Mouse (Mus musculus) heart, embryonic 11.5 days (tissue): ENCODE measurements around the gene Gm17334. TPM values are rescaled to one million over a fixed set of nuclear protein-coding genes. Genes with fewer than 3 reads are reported as not detected.

Experiments
- ATAC-seq: fragments of 200-750 bp; cut with Nextera tagmentation; replicated peaks from 2 replicates; pipeline ENCODE4 v1.8.0; 2017; ENCODE audit warnings: moderate library complexity; ENCODE audit not compliant: insufficient number of reproducible peaks, low FRiP score, low TSS enrichment
- H3K27ac ChIP-seq: fragments of 300-500 bp; sonication (generic); 2 replicates; pipeline ENCODE4 v1.5.1; 2014; ENCODE audit warnings: mild to moderate bottlenecking, low read depth, low read length
- H3K27me3 ChIP-seq: fragments of 300-500 bp; sonication (generic); 2 replicates; pipeline ENCODE4 v1.6.1; 2014; ENCODE audit warnings: mild to moderate bottlenecking, low read length, mixed read lengths; ENCODE audit not compliant: control insufficient read depth, insufficient read depth
- H3K36me3 ChIP-seq: fragments of 300-500 bp; sonication (generic); 2 replicates; pipeline ENCODE4 v1.6.1; 2014; ENCODE audit warnings: mild to moderate bottlenecking, low read length, moderate library complexity, mixed read lengths; ENCODE audit not compliant: control insufficient read depth, insufficient read depth
- H3K4me1 ChIP-seq: fragments of 300-500 bp; sonication (generic); 2 replicates; pipeline ENCODE4 v1.6.1; 2014; ENCODE audit warnings: low read length; ENCODE audit not compliant: control insufficient read depth, insufficient read depth
- H3K4me2 ChIP-seq: fragments of 300-500 bp; sonication (generic); 2 replicates; pipeline ENCODE4 v1.6.1; 2014; ENCODE audit warnings: mild to moderate bottlenecking, moderate library complexity
- H3K4me3 ChIP-seq: fragments of 300-500 bp; sonication (generic); 2 replicates; pipeline ENCODE4 v1.5.1; 2014; ENCODE audit warnings: low read depth, low read length
- H3K9ac ChIP-seq: fragments of 300-500 bp; sonication (generic); 2 replicates; pipeline ENCODE4 v1.6.1; 2014; ENCODE audit warnings: mild to moderate bottlenecking, low read depth, low read length, moderate library complexity
- H3K9me3 ChIP-seq: fragments of 300-500 bp; sonication (generic); replicated peaks from 2 replicates; pipeline ENCODE4 v1.6.1; 2016; ENCODE audit warnings: low read length; ENCODE audit not compliant: control insufficient read depth
- WGBS: fragments of 180-500 bp; shearing (Covaris S2); extraction: QIAGEN DNeasy Blood & Tissue Kit; methylation state at CpG from one replicate; pipeline ENCODE4 v1.1.7; 2014; ENCODE audit not compliant: insufficient replicate concordance; 5-methylcytosine and 5-hydroxymethylcytosine counted together
- polyA plus RNA-seq: library from polyadenylated mRNA; unstranded; fragments of >200 nt; fragmentation: Nextera tagmentation; extraction: Ambion mirVana; gene quantifications from 2 replicates; pipeline ENCODE4 v1.2.1, GENCODE M21; 2014

Gm17334 gene
- polyA plus RNA-seq, 1 experiment from 2014 or later: 0.24 TPM

- H3K9ac ChIP-seq: no peak overlapping the region
- H3K27me3 ChIP-seq: no peaks in the 10 kb centered on the region
- no peaks in the 10 kb centered on the region for H3K4me1 ChIP-seq
- no peak for ATAC-seq
- peaks cover 5% of the 10 kb centered on the region for H3K36me3 ChIP-seq
- H3K27ac ChIP-seq: no peak overlapping the region
- no peak overlapping the region for H3K4me3 ChIP-seq
- 72% methylated on average over 4 of the region's 4 CpGs for WGBS
- H3K9me3 ChIP-seq: no peaks in the 10 kb centered on the region
- no peak overlapping the region for H3K4me2 ChIP-seq
Observed at GRCm38 (mm10) chr11:53781201-53781775, 8.3 kb upstream of the Gm17334 start.

- H3K4me2 ChIP-seq: no peak overlapping the region
- WGBS: 42% methylated on average over 3 of the region's 3 CpGs
- no peaks in the 10 kb centered on the region for H3K9me3 ChIP-seq
- H3K27me3 ChIP-seq: no peaks in the 10 kb centered on the region
- ATAC-seq: no peak
- H3K27ac ChIP-seq: no peak overlapping the region
- H3K9ac ChIP-seq: no peak overlapping the region
- H3K4me1 ChIP-seq: no peaks in the 10 kb centered on the region
- H3K4me3 ChIP-seq: no peak overlapping the region
- H3K36me3 ChIP-seq: peaks cover 8% of the 10 kb centered on the region
Observed at GRCm38 (mm10) chr11:53780262-53780661, 7.3 kb upstream of the Gm17334 start.

- ATAC-seq: no peak
- no peak overlapping the region for H3K4me3 ChIP-seq
- no peak overlapping the region for H3K4me2 ChIP-seq
- H3K36me3 ChIP-seq: peaks cover 11% of the 10 kb centered on the region
- no peaks in the 10 kb centered on the region for H3K9me3 ChIP-seq
- no peak overlapping the region for H3K9ac ChIP-seq
- H3K27me3 ChIP-seq: no peaks in the 10 kb centered on the region
- 71% methylated on average over 2 of the region's 2 CpGs for WGBS
- H3K4me1 ChIP-seq: no peaks in the 10 kb centered on the region
- no peak overlapping the region for H3K27ac ChIP-seq
Observed at GRCm38 (mm10) chr11:53779808-53780207, 6.8 kb upstream of the Gm17334 start.

DNA sequence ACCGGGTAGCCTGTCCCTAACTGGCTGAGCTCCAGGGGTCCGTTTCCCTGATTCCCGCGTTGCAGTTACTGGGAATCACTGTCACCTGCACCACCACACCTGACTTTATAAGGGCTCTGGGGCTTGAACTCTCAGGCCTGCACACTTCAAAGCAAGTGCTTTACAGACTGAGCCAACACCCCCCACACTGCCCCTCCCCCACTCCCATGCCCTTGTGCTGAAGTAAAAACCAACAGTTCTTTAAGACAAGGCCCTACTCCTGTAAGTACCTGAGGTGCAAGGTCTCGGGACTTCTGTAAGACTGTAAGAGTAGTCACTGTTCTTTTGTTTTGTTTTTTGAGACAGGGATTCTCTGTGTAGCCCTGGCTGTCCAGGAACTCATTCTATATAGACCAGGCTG lies 5.5 kb upstream of the Gm17334 start:
- no peaks in the 10 kb centered on the region for H3K27me3 ChIP-seq
- WGBS: 79% methylated on average over 5 of the region's 5 CpGs
- no peak overlapping the region for H3K4me3 ChIP-seq
- H3K9me3 ChIP-seq: no peaks in the 10 kb centered on the region
- ATAC-seq: no peak
- peaks cover 13% of the 10 kb centered on the region for H3K36me3 ChIP-seq
- H3K4me2 ChIP-seq: no peak overlapping the region
- no peak overlapping the region for H3K27ac ChIP-seq
- H3K9ac ChIP-seq: no peak overlapping the region
- no peaks in the 10 kb centered on the region for H3K4me1 ChIP-seq

DNA sequence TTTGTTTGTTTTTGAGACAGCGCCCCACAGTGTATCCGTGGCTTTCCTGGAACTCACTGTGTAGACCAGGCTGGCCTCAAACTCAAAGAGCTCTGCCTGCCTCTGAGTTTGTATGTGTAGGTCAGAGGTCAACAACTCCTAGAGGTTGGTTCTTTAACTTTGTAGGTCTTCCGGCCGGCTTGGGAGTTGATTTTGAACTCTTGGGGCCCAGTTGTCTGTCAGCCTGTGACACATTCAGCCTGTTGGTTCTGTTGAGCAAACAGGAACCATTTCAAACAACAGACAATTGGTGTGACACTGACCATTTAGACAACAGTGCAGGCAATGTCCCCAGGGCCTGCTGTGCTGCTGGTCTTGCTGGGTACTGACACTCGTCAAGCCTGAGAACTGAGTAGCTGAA lies 4.7 kb upstream of the Gm17334 start:
- Histone ChIP-seq H3K4me2 (no peak overlapping the region), H3K9ac (no peak overlapping the region), H3K27me3 (no peaks in the 10 kb centered on the region), H3K4me3 (no peak overlapping the region), H3K36me3 (peaks cover 13% of the 10 kb centered on the region), H3K27ac (no peak overlapping the region), H3K9me3 (no peaks in the 10 kb centered on the region), H3K4me1 (no peaks in the 10 kb centered on the region)
- 59% methylated on average over 5 of the region's 5 CpGs for WGBS
- no peak for ATAC-seq

DNA sequence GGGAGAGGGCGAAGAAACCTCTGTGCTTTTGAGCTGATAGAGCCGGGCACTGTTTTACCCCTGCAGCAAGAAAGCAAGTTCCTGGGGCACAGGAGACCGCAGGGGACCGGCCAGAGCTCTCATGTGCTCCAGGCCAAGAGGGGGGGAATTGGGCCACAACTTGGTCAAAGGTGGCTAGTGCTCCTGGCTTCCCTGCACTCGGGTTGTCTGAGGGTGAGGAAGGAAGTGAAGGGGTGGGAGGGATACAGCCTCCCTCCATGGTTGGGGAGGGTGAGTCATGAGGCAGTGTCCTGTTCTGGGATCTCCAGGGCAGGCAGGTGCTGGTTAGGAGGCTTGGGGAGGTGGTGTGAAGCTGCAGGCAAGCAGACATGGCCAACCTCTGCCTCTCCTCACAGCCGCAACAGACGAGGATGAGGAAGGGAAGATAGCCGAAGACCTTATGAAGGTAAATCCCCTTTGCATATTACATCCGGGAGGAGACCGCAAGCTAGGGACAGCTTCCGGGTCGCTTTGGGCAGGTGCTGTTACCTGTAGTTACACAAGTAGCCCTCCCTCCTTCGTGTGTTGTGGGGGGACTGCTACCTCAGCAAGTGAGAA lies 1.8 kb upstream of the Gm17334 start:
- Histone ChIP-seq H3K4me2 (no peak overlapping the region), H3K4me3 (no peak overlapping the region), H3K9me3 (no peaks in the 10 kb centered on the region), H3K9ac (no peak overlapping the region), H3K27ac (no peak overlapping the region), H3K36me3 (peaks cover 13% of the 10 kb centered on the region), H3K4me1 (no peaks in the 10 kb centered on the region), H3K27me3 (no peaks in the 10 kb centered on the region)
- 79% methylated on average over 13 of the region's 13 CpGs for WGBS
- ATAC-seq: no peak

DNA sequence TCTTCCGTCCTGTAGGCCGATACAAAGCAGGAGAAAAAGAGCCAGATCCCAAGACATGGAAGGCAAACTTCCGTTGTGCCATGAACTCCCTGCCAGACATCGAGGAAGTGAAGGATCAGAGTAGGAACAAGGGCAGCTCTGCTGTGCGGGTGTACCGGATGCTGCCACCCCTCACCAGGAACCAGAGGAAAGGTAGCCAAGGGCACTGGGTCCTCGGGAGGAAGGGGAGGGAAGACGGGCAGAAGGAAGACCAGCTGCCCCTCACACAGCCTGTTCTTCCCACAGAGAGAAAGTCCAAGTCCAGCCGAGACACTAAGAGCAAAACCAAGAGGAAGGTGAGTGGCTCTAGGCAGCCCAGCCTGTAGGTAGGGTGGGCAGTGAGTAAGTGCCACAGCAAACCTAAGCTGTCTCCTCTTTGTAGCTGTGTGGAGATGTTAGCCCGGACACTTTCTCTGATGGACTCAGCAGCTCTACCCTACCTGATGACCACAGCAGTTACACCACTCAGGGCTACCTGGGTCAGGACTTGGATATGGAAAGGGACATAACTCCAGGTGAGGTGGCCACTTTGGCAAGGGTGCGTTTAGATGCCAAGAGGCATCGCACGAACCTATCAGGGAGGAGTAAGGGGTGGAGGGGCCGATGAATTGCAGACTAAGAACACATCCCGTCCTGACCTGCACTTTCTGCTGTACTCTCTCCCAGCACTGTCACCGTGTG lies 814 bp upstream of the Gm17334 start:
- H3K36me3 ChIP-seq: peaks cover 13% of the 10 kb centered on the region
- 84% methylated on average over 16 of the region's 16 CpGs for WGBS

DNA sequence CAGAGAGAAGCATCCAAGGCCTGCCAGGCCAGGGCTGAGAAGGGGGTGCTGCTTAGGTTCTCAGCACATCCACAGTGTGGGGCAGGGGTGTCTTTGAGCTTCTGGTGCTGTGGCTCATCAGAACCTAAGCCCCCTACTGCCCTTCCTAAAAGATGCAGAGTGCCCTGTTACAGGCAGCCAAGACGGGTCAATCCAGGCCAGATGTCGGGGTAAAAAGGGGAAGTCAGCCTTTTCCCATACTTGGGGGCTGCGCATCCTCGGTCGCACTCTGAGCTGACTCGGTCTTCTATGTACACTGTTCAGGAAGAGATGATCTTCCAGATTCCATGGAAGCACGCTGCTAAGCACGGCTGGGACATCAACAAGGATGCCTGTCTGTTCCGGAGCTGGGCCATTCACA lies 451 bp downstream of the Gm17334 start:
- no peak overlapping the region for H3K9ac ChIP-seq
- no peaks in the 10 kb centered on the region for H3K9me3 ChIP-seq
- no peak overlapping the region for H3K4me3 ChIP-seq
- H3K36me3 ChIP-seq: peaks cover 13% of the 10 kb centered on the region
- no peak for ATAC-seq
- 73% methylated on average over 9 of the region's 9 CpGs for WGBS
- H3K4me2 ChIP-seq: no peak overlapping the region
- H3K27ac ChIP-seq: no peak overlapping the region
- no peaks in the 10 kb centered on the region; the same call in 1 of the 2 replicates for H3K4me1 ChIP-seq
- H3K27me3 ChIP-seq: no peaks in the 10 kb centered on the region

More for the DNA sequence above, 814 bp upstream of the Gm17334 start:
- Histone ChIP-seq H3K4me3 (no peak overlapping the region), H3K4me2 (no peak overlapping the region), H3K27me3 (no peaks in the 10 kb centered on the region), H3K27ac (no peak overlapping the region), H3K9me3 (no peaks in the 10 kb centered on the region), H3K9ac (no peak overlapping the region), H3K4me1 (no peaks in the 10 kb centered on the region; the same call in 1 of the 2 replicates)
- no peak for ATAC-seq
